Mouse (Mus musculus) embryonic fibroblast, embryonic 13.5 days (primary cell): ENCODE measurements around the gene Fmnl2. TPM values are rescaled to one million over a fixed set of nuclear protein-coding genes. Genes with fewer than 3 reads are reported as not detected.

Experiments used
- H3K27ac ChIP-seq: 2 replicates; pipeline ENCODE4 v1.5.1; 2012; ENCODE audit warnings: low read length, control low read depth, inconsistent platforms; ENCODE audit not compliant: insufficient read depth
- H3K4me1 ChIP-seq: 2 replicates; pipeline ENCODE4 v1.6.1; 2011; ENCODE audit warnings: low read length; ENCODE audit not compliant: control insufficient read depth, insufficient read depth
- H3K4me3 ChIP-seq: 2 replicates; pipeline ENCODE4 v1.5.1; 2011; ENCODE audit warnings: mild to moderate bottlenecking, control low read depth, low read length; ENCODE audit not compliant: insufficient read depth
- CTCF ChIP-seq: IDR thresholded peaks from 2 replicates; pipeline ENCODE4 v1.5.1; 2011; ENCODE audit warnings: mild to moderate bottlenecking, control low read depth, low read length, moderate library complexity, borderline replicate concordance; ENCODE audit not compliant: insufficient read depth
- POLR2A ChIP-seq: IDR thresholded peaks from 2 replicates; pipeline ENCODE4 v1.6.1; 2011; ENCODE audit warnings: low read depth, mild to moderate bottlenecking, control low read depth, low read length, moderate library complexity
- polyA plus RNA-seq: library from polyadenylated mRNA; stranded (reverse); fragments of >200 nt; gene quantifications from 2 replicates; pipeline ENCODE4 v1.2.4, GENCODE M21; 2011; ENCODE audit warnings: low read depth; ENCODE audit not compliant: missing spikeins, insufficient read length

Gene Fmnl2
- polyA plus RNA-seq, 1 experiment, result 63.0 TPM

DNA sequence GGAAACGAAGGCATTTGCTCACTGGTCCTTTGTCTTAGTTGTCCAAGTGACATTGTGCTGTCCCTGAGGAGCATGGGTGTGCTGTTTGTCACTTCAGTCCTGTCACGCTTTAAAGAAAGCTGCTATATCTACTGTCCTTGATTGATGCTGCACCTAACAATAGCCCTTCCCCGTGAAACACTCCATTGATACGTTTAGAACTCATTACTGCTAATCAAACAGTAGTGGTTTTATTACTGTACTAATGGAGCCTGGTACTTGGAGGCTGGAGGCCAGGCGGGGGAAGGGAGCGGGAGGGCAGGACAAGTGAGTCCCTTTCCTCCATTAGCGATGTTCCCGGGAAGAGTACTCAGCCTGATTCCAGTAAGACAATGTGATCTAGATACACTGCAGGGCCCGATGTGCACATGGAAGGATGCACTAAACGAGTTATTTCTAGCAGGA lies 70.2 kb downstream of the Fmnl2 start:
- no peak overlapping the region for H3K27ac ChIP-seq
- TF ChIP-seq CTCF (no peak), POLR2A (no peak)
- no peak overlapping the region for H3K4me3 ChIP-seq
- H3K4me1 ChIP-seq, result peaks cover 5% of the 10 kb centered on the region

DNA sequence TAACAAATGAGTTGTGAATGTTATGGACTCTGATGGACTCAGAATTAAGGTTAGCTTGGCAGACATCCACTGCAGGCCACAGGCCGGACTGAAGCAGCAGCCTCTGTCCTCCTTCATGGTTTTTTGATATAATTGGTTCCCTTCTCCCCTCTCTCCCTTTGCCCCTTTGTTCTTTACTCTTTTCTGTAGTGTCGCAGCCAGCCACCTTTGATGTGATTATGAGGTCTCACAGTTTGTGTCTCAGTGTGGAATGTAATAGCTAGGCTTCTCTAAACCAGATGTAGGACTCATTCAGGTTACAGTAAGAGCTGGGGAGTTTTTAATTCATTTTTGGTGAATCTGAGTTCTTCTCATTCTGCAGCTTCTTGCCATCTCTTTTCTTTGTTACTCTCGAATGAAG lies 70.7 kb downstream of the Fmnl2 start:
- Histone ChIP-seq H3K27ac (no peak overlapping the region), H3K4me3 (no peak overlapping the region), H3K4me1 (peaks cover 5% of the 10 kb centered on the region)
- TF ChIP-seq POLR2A (no peak), CTCF (no peak)

- Histone ChIP-seq H3K4me3 (no peak overlapping the region), H3K27ac (no peak overlapping the region), H3K4me1 (peaks cover 5% of the 10 kb centered on the region)
- no peak for TF ChIP-seq CTCF
- no peak for TF ChIP-seq POLR2A
These were observed 72.6 kb downstream of the Fmnl2 start for GRCm38 (mm10) chr2:52930106-52930868.

- H3K27ac ChIP-seq, result no peak overlapping the region
- no peak for TF ChIP-seq CTCF
- no peak for TF ChIP-seq POLR2A
- no peak overlapping the region for H3K4me3 ChIP-seq
- H3K4me1 ChIP-seq, result peaks cover 7% of the 10 kb centered on the region
These were observed 73.7 kb downstream of the Fmnl2 start for GRCm38 (mm10) chr2:52931315-52931714.

GRCm38 (mm10) chr2:52935906-52936305 lies 78.2 kb downstream of the Fmnl2 start:
- peaks cover 15% of the 10 kb centered on the region for H3K4me1 ChIP-seq

GRCm38 (mm10) chr2:52938351-52939074 lies 80.9 kb downstream of the Fmnl2 start:
- Histone ChIP-seq H3K27ac (peak overlapping the region; percentile 27), H3K4me1 (peaks cover 19% of the 10 kb centered on the region), H3K4me3 (no peak overlapping the region)
- TF ChIP-seq CTCF (no peak), POLR2A (no peak)

More at GRCm38 (mm10) chr2:52935906-52936305, 78.2 kb downstream of the Fmnl2 start:
- no peak for TF ChIP-seq POLR2A
- no peak for TF ChIP-seq CTCF
- Histone ChIP-seq H3K4me3 (no peak overlapping the region), H3K27ac (no peak overlapping the region)

DNA sequence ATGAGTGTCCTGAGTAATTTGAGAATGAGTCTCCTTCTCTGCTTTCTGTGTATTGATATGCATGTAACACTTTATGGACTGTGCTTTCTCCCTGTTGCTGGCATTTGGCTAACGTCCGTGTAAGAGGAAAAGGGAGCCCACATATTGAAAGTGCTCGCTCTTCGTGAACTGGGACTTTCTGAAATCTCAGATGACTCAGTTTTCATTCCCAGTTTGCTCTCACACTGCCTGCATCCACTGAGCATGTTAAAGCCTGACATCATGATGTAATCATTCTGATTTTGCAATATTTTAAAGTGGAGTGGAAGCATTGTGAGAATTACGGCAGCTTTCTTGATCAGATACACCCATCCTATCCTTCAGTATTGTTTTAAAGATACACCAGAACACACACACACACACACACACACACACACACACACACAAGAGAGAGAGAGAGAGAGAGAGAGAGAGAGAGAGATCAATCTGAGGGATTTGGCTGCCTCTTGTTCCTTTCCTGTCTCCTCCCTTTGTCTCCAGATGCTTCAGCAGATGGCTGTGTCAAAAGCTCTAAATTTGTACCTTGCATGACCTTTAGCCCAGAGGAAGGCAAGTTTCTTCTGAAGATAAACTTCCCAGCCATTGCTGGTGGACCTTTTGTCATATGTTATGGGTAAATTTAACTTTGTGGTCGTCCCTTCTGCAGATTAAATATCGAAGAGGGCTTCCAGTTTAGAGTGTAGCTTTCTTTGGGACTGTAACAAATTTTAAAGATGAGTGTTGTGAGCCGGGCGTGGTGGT lies 86.2 kb downstream of the Fmnl2 start:
- TF ChIP-seq CTCF (no peak), POLR2A (no peak)
- H3K27ac ChIP-seq, result peak overlapping the region; percentile 92
- H3K4me3 ChIP-seq, result no peak overlapping the region
- peaks cover 10% of the 10 kb centered on the region for H3K4me1 ChIP-seq

DNA sequence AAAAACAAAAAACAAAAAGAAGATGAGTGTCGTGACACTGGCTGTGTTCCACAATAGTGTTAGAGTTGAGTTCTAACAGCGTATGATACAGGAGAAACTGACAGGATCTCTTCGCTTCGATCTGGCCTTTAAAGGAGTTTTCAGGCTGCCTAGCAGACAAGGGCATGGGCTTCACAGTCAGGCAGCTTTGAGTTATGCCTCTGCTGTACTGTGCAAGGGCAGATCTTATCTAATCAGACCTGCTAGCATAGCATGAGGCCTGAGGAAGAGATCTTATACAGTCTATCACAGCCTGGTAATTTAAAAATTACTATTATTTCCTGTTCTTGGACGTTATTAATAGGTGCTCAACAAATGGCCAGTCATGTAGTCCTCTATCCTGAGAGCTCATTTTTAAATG lies 86.9 kb downstream of the Fmnl2 start:
- TF ChIP-seq POLR2A (no peak), CTCF (no peak)
- Histone ChIP-seq H3K4me1 (peaks cover 8% of the 10 kb centered on the region), H3K4me3 (no peak overlapping the region), H3K27ac (no peak overlapping the region; the same call in 1 of the 2 replicates)

GRCm38 (mm10) chr2:52946074-52946473 lies 88.4 kb downstream of the Fmnl2 start:
- TF ChIP-seq POLR2A (no peak), CTCF (no peak)
- Histone ChIP-seq H3K4me1 (peaks cover 11% of the 10 kb centered on the region), H3K4me3 (no peak overlapping the region), H3K27ac (no peak overlapping the region)
